Mouse (Mus musculus): ENCODE results near the gene Ube2n.
A peak's percentile ranks its signal among the peaks of the same experiment; 100 is the strongest.

The Ube2n gene

GRCm38 (mm10) chr10:95565156-95565854 is 50.4 kb downstream of the Ube2n start:
- Histone ChIP-seq H3K27me3 (ENCODE audit: insufficient read depth, low read length) (no peaks in the 10 kb centered on the region; the same call in 1 of the 2 replicates), H3K9me3 (ENCODE audit: low read length) (no peaks in the 10 kb centered on the region), H3K4me3 (replicated peaks; ENCODE audit: low read length) (peak overlapping the region; percentile 5), H3K4me1 (replicated peaks; ENCODE audit: low read depth, low read length) (peaks cover 66% of the 10 kb centered on the region), H3K36me3 (ENCODE audit: insufficient read depth, low read length) (peaks cover 12% of the 10 kb centered on the region)
- TF ChIP-seq CTCF (conservative IDR thresholded peaks at IDR 0.05; ENCODE audit: low read length) (no peak), NANOG (IDR thresholded peaks at IDR 0.05; ENCODE audit: borderline replicate concordance, low read length) (no peak), POU5F1 (IDR thresholded peaks at IDR 0.05; ENCODE audit: borderline replicate concordance, low read length) (no peak)

- Histone ChIP-seq H3K4me3 (replicated peaks; ENCODE audit: low read length) (no peak overlapping the region), H3K27me3 (ENCODE audit: insufficient read depth, low read length) (no peaks in the 10 kb centered on the region; the same call in 1 of the 2 replicates), H3K36me3 (ENCODE audit: insufficient read depth, low read length) (0 out of 2 replicates have a peak, but pooled peaks cover under 1% of the 10 kb centered on the region), H3K9me3 (ENCODE audit: low read length) (no peaks in the 10 kb centered on the region), H3K4me1 (replicated peaks; ENCODE audit: low read depth, low read length) (peaks cover 53% of the 10 kb centered on the region)
- TF ChIP-seq CTCF (conservative IDR thresholded peaks at IDR 0.05; ENCODE audit: low read length) = no peak
Observed at GRCm38 (mm10) chr10:95566786-95567185, 51.8 kb downstream of the Ube2n start.

GRCm38 (mm10) chr10:95567550-95567949 is 52.6 kb downstream of the Ube2n start:
- Histone ChIP-seq H3K9me3 (ENCODE audit: low read length) (no peaks in the 10 kb centered on the region), H3K27me3 (ENCODE audit: insufficient read depth, low read length) (no peaks in the 10 kb centered on the region; the same call in 1 of the 2 replicates), H3K36me3 (ENCODE audit: insufficient read depth, low read length) (no peaks in the 10 kb centered on the region), H3K4me3 (replicated peaks; ENCODE audit: low read length) (no peak overlapping the region), H3K4me1 (replicated peaks; ENCODE audit: low read depth, low read length) (peaks cover 51% of the 10 kb centered on the region)
- TF ChIP-seq CTCF (conservative IDR thresholded peaks at IDR 0.05; ENCODE audit: low read length) = no peak
- TF ChIP-seq NANOG (IDR thresholded peaks at IDR 0.05; ENCODE audit: borderline replicate concordance, low read length) = no peak
- no peak for TF ChIP-seq POU5F1 (IDR thresholded peaks at IDR 0.05; ENCODE audit: borderline replicate concordance, low read length)

GRCm38 (mm10) chr10:95568016-95568415 is 53.1 kb downstream of the Ube2n start:
- Histone ChIP-seq H3K36me3 (ENCODE audit: insufficient read depth, low read length) (no peaks in the 10 kb centered on the region), H3K4me1 (replicated peaks; ENCODE audit: low read depth, low read length) (peaks cover 50% of the 10 kb centered on the region), H3K27me3 (ENCODE audit: insufficient read depth, low read length) (no peaks in the 10 kb centered on the region), H3K9me3 (ENCODE audit: low read length) (no peaks in the 10 kb centered on the region), H3K4me3 (replicated peaks; ENCODE audit: low read length) (no peak overlapping the region)
- TF ChIP-seq NANOG (IDR thresholded peaks at IDR 0.05; ENCODE audit: borderline replicate concordance, low read length) (no peak), POU5F1 (IDR thresholded peaks at IDR 0.05; ENCODE audit: borderline replicate concordance, low read length) (no peak), CTCF (conservative IDR thresholded peaks at IDR 0.05; ENCODE audit: low read length) (no peak)

GRCm38 (mm10) chr10:95569441-95569840 is 54.5 kb downstream of the Ube2n start:
- H3K4me3 ChIP-seq (replicated peaks; ENCODE audit: low read length) = no peak overlapping the region
- TF ChIP-seq CTCF (conservative IDR thresholded peaks at IDR 0.05; ENCODE audit: low read length) = no peak
- no peak for TF ChIP-seq NANOG (IDR thresholded peaks at IDR 0.05; ENCODE audit: borderline replicate concordance, low read length)
- TF ChIP-seq POU5F1 (IDR thresholded peaks at IDR 0.05; ENCODE audit: borderline replicate concordance, low read length) = no peak
- no peaks in the 10 kb centered on the region for H3K27me3 ChIP-seq (ENCODE audit: insufficient read depth, low read length)
- H3K4me1 ChIP-seq (replicated peaks; ENCODE audit: low read depth, low read length) = peaks cover 47% of the 10 kb centered on the region
- no peaks in the 10 kb centered on the region for H3K36me3 ChIP-seq (ENCODE audit: insufficient read depth, low read length)
- H3K9me3 ChIP-seq (ENCODE audit: low read length) = no peaks in the 10 kb centered on the region

- no peak for TF ChIP-seq POU5F1 (IDR thresholded peaks at IDR 0.05; ENCODE audit: borderline replicate concordance, low read length)
- TF ChIP-seq NANOG (IDR thresholded peaks at IDR 0.05; ENCODE audit: borderline replicate concordance, low read length) = no peak
- no peak for TF ChIP-seq CTCF (conservative IDR thresholded peaks at IDR 0.05; ENCODE audit: low read length)
- Histone ChIP-seq H3K9me3 (ENCODE audit: low read length) (no peaks in the 10 kb centered on the region), H3K4me3 (replicated peaks; ENCODE audit: low read length) (no peak overlapping the region), H3K36me3 (ENCODE audit: insufficient read depth, low read length) (no peaks in the 10 kb centered on the region), H3K4me1 (replicated peaks; ENCODE audit: low read depth, low read length) (peaks cover 31% of the 10 kb centered on the region), H3K27me3 (ENCODE audit: insufficient read depth, low read length) (no peaks in the 10 kb centered on the region)
Observed at GRCm38 (mm10) chr10:95574994-95575393, 60.0 kb downstream of the Ube2n start.

- no peaks in the 10 kb centered on the region for H3K36me3 ChIP-seq (ENCODE audit: insufficient read depth, low read length)
- peak overlapping the region; percentile 45 for H3K4me3 ChIP-seq (replicated peaks; ENCODE audit: low read length)
- no peaks in the 10 kb centered on the region for H3K9me3 ChIP-seq (ENCODE audit: low read length)
- TF ChIP-seq POU5F1 (IDR thresholded peaks at IDR 0.05; ENCODE audit: borderline replicate concordance, low read length) = no peak
- no peak for TF ChIP-seq NANOG (IDR thresholded peaks at IDR 0.05; ENCODE audit: borderline replicate concordance, low read length)
- no peak for TF ChIP-seq CTCF (conservative IDR thresholded peaks at IDR 0.05; ENCODE audit: low read length)
- no peaks in the 10 kb centered on the region for H3K27me3 ChIP-seq (ENCODE audit: insufficient read depth, low read length)
- peaks cover 31% of the 10 kb centered on the region for H3K4me1 ChIP-seq (replicated peaks; ENCODE audit: low read depth, low read length)
Observed at GRCm38 (mm10) chr10:95575839-95576380, 61.0 kb downstream of the Ube2n start.

GRCm38 (mm10) chr10:95576876-95577566 is 62.1 kb downstream of the Ube2n start:
- TF ChIP-seq NANOG (IDR thresholded peaks at IDR 0.05; ENCODE audit: borderline replicate concordance, low read length) = no peak
- no peak for TF ChIP-seq POU5F1 (IDR thresholded peaks at IDR 0.05; ENCODE audit: borderline replicate concordance, low read length)
- no peak for TF ChIP-seq CTCF (conservative IDR thresholded peaks at IDR 0.05; ENCODE audit: low read length)
- Histone ChIP-seq H3K4me1 (replicated peaks; ENCODE audit: low read depth, low read length) (peaks cover 31% of the 10 kb centered on the region), H3K36me3 (ENCODE audit: insufficient read depth, low read length) (no peaks in the 10 kb centered on the region), H3K27me3 (ENCODE audit: insufficient read depth, low read length) (no peaks in the 10 kb centered on the region), H3K9me3 (ENCODE audit: low read length) (no peaks in the 10 kb centered on the region), H3K4me3 (replicated peaks; ENCODE audit: low read length) (peak overlapping the region; percentile 39)

All from E14TG2a.4 (cell line).